20 mouse cellular contexts compared by ENCODE assay signal in genomic region chr2:101814272-101814625, GRCm38 (mm10).
A peak's percentile ranks its signal among the peaks of the same experiment; 100 is the strongest.
DNase-seq lines count a peak whose midpoint lies in the region; ATAC-seq and TF ChIP-seq lines count a peak whose summit lies in the region.
"Had no signal": no experiment of that assay in that cellular context is flagged by ENCODE, and none has a peak within 500 bp of the region (broad histone marks: within the 10 kb centered on the region; RNA-seq: fewer than 3 reads in every experiment).

No protein-coding gene starts in this region.

- no peaks in the 10 kb centered on the region for H3K36me3 ChIP-seq in kidney, postnatal 0 days (ENCODE audit: insufficient read depth, low read length)
- H3K36me3 ChIP-seq in intestine, embryonic 16.5 days (ENCODE audit: control insufficient read depth, insufficient read depth, low read length) = no peaks in the 10 kb centered on the region
- H3K36me3 ChIP-seq: hindbrain, embryonic 10.5 days; hindbrain, embryonic 15.5 days; limb, embryonic 13.5 days; liver, embryonic 12.5 days had no signal

- H3K4me1 ChIP-seq in kidney, postnatal 0 days (replicated peaks; ENCODE audit: insufficient read depth, low read length) = peaks cover 12% of the 10 kb centered on the region
- H3K4me1 ChIP-seq in intestine, embryonic 16.5 days (ENCODE audit: control insufficient read depth, insufficient read depth, low read length) = peaks cover 4% of the 10 kb centered on the region; the same call in 1 of the 2 replicates
- H3K4me1 ChIP-seq: hindbrain, embryonic 15.5 days had no signal

- no peak for ATAC-seq in kidney, postnatal 0 days (replicated peaks; ENCODE audit: low FRiP score, low read depth)
- ATAC-seq in intestine, embryonic 16.5 days = peak; percentile 62
- ATAC-seq: forebrain, embryonic 14.5 days; inflammation-experienced regulatory T-cells, adult 6 months; liver, embryonic 12.5 days had no signal

- H3K9me3 ChIP-seq in kidney, postnatal 0 days (replicated peaks; ENCODE audit: low read length) = no peaks in the 10 kb centered on the region
- H3K9me3 ChIP-seq in intestine, embryonic 16.5 days (ENCODE audit: control insufficient read depth, low read length) = no peaks in the 10 kb centered on the region
- H3K9me3 ChIP-seq: hindbrain, embryonic 10.5 days; hindbrain, embryonic 15.5 days; limb, embryonic 13.5 days; liver, embryonic 12.5 days had no signal

- DNase-seq in gastrocnemius, adult 2 months = no peak
- DNase-seq in gastrocnemius, postnatal 10 days = no peak
- DNase-seq in kidney, postnatal 0 days (ENCODE audit: low spot score) = no peak
- DNase-seq in kidney, postnatal 25 days = no peak
- peak; percentile 54 for DNase-seq in 3T3-L1 (ENCODE audit: low read depth, low spot score)
- DNase-seq in layer of hippocampus, adult 2 months (ENCODE audit: low spot score in 2 of 2) = no peak
- DNase-seq: cerebellum, adult 18-20 months; cerebellum, postnatal 10 days; heart, postnatal 14 days; kidney, postnatal 14 days; midbrain, embryonic 14.5 days; thymus, postnatal 4 days had no signal

- WGBS in kidney, postnatal 0 days = 56% methylated on average over 5 of the region's 5 CpGs
- WGBS in intestine, embryonic 16.5 days = 56% methylated on average over 5 of the region's 5 CpGs

- intact Hi-C loops in gastrocnemius, adult 2 months (cut with DNase I) = no loop called here

- no peak for TF ChIP-seq CTCF in gastrocnemius, adult 2 months (IDR thresholded peaks at IDR 0.05)
- no peak for TF ChIP-seq CTCF in kidney, postnatal 0 days (IDR thresholded peaks at IDR 0.05; ENCODE audit: low read depth)
- no peak for TF ChIP-seq CTCF in layer of hippocampus, adult 2 months (conservative IDR thresholded peaks at IDR 0.05)

- H3K9ac ChIP-seq in kidney, postnatal 0 days (ENCODE audit: low read depth, low read length) = no peak overlapping the region
- H3K9ac ChIP-seq in intestine, embryonic 16.5 days (ENCODE audit: low read depth, low read length) = no peak overlapping the region
- H3K9ac ChIP-seq: hindbrain, embryonic 15.5 days; limb, embryonic 13.5 days; liver, embryonic 12.5 days had no signal

- no peak overlapping the region for H3K4me3 ChIP-seq in gastrocnemius, adult 2 months
- no peak overlapping the region for H3K4me3 ChIP-seq in kidney, postnatal 0 days (replicated peaks; ENCODE audit: low read depth, low read length)
- no peak overlapping the region for H3K4me3 ChIP-seq in intestine, embryonic 16.5 days (ENCODE audit: low read length)
- no peak overlapping the region for H3K4me3 ChIP-seq in layer of hippocampus, adult 2 months
- H3K4me3 ChIP-seq: hindbrain, embryonic 10.5 days; hindbrain, embryonic 15.5 days; limb, embryonic 13.5 days; liver, embryonic 12.5 days had no signal

- no peaks in the 10 kb centered on the region for H3K27me3 ChIP-seq in kidney, postnatal 0 days (ENCODE audit: insufficient read depth, low read length)
- H3K27me3 ChIP-seq in intestine, embryonic 16.5 days (replicated peaks; ENCODE audit: control insufficient read depth, insufficient read depth, low read length) = no peaks in the 10 kb centered on the region
- H3K27me3 ChIP-seq: hindbrain, embryonic 15.5 days; limb, embryonic 13.5 days; liver, embryonic 12.5 days had no signal

- H3K27ac ChIP-seq in gastrocnemius, adult 2 months = peak overlapping the region; percentile 44; the same call in 1 of the 2 replicates
- peak overlapping the region; percentile 64 for H3K27ac ChIP-seq in kidney, postnatal 0 days
- peak overlapping the region; percentile 83 for H3K27ac ChIP-seq in intestine, embryonic 16.5 days (ENCODE audit: low read length)
- no peak overlapping the region for H3K27ac ChIP-seq in layer of hippocampus, adult 2 months
- H3K27ac ChIP-seq: hindbrain, embryonic 10.5 days; hindbrain, embryonic 15.5 days; liver, embryonic 12.5 days; macrophage had no signal

- no peak overlapping the region for H3K4me2 ChIP-seq in kidney, postnatal 0 days (ENCODE audit: low read length)
- H3K4me2 ChIP-seq in intestine, embryonic 16.5 days (ENCODE audit: low read depth, low read length) = no peak overlapping the region
- H3K4me2 ChIP-seq: hindbrain, embryonic 15.5 days; limb, embryonic 13.5 days; liver, embryonic 12.5 days had no signal
